Mouse (Mus musculus) kidney, embryonic 15.5 days (tissue): ENCODE measurements around the gene Atf6b. TPM values are rescaled to one million over a fixed set of nuclear protein-coding genes. Genes with fewer than 3 reads are reported as not detected.
A peak's percentile ranks its signal among the peaks of the same experiment; 100 is the strongest.

Experiments used
- ATAC-seq: fragments of 200-750 bp; cut with Nextera tagmentation; replicated peaks from 2 replicates; pipeline ENCODE4 v1.8.0; 2017; ENCODE audit warnings: moderate TSS enrichment; ENCODE audit not compliant: low FRiP score
- H3K27ac ChIP-seq: fragments of 300-500 bp; sonication (generic); 2 replicates; pipeline ENCODE4 v1.5.1; 2015; ENCODE audit warnings: mild to moderate bottlenecking, inconsistent platforms
- H3K27me3 ChIP-seq: fragments of 300-500 bp; sonication (generic); 2 replicates; pipeline ENCODE4 v1.6.1; 2015; ENCODE audit warnings: inconsistent platforms
- H3K36me3 ChIP-seq: fragments of 300-500 bp; sonication (generic); 2 replicates; pipeline ENCODE4 v1.6.1; 2015; ENCODE audit warnings: inconsistent platforms
- H3K4me1 ChIP-seq: fragments of 300-500 bp; sonication (generic); 2 replicates; pipeline ENCODE4 v1.6.1; 2015; ENCODE audit warnings: inconsistent platforms
- H3K4me2 ChIP-seq: fragments of 300-500 bp; sonication (generic); 2 replicates; pipeline ENCODE4 v1.6.1; 2015; ENCODE audit warnings: moderate library complexity, mild to moderate bottlenecking, inconsistent platforms
- H3K4me3 ChIP-seq: fragments of 300-500 bp; sonication (generic); replicated peaks from 2 replicates; pipeline ENCODE4 v1.5.1; 2015; ENCODE audit warnings: mild to moderate bottlenecking, inconsistent platforms
- H3K9ac ChIP-seq: fragments of 300-500 bp; sonication (generic); 2 replicates; pipeline ENCODE4 v1.6.1; 2015; ENCODE audit warnings: mild to moderate bottlenecking, inconsistent platforms
- H3K9me3 ChIP-seq: fragments of 300-500 bp; sonication (generic); replicated peaks from 2 replicates; pipeline ENCODE4 v1.6.1; 2016; ENCODE audit warnings: inconsistent platforms
- WGBS: fragments of 180-500 bp; shearing (Covaris S2); methylation state at CpG from one replicate; pipeline ENCODE4 v1.1.7; 2015; ENCODE audit warnings: mixed read lengths; 5-methylcytosine and 5-hydroxymethylcytosine counted together
- polyA plus RNA-seq: library from polyadenylated mRNA; unstranded; fragments of >200 nt; fragmentation: Nextera tagmentation; extraction: Ambion mirVana; gene quantifications from 2 replicates; pipeline ENCODE4 v1.2.1, GENCODE M21; 2015

The Atf6b gene
- polyA plus RNA-seq, 1 experiment from 2014 or later = 98.2 TPM

GRCm38 (mm10) chr17:34640778-34641601, 6.0 kb upstream of the Atf6b start:
- Histone ChIP-seq H3K4me2 (0 out of 2 replicates have a peak overlapping the region, but pooled peaks have one; percentile 26), H3K27ac (peak overlapping the region; percentile 82), H3K36me3 (no peaks in the 10 kb centered on the region; the same call in 1 of the 2 replicates), H3K4me3 (no peak overlapping the region), H3K27me3 (no peaks in the 10 kb centered on the region), H3K4me1 (peaks cover 27% of the 10 kb centered on the region), H3K9ac (0 out of 2 replicates have a peak overlapping the region, but pooled peaks have one; percentile 12), H3K9me3 (no peaks in the 10 kb centered on the region)
- ATAC-seq = peak; percentile 62; the same call in 1 of the 2 replicates
- WGBS = 13% methylated on average over 11 of the region's 11 CpGs

GRCm38 (mm10) chr17:34641945-34642344, 5.0 kb upstream of the Atf6b start:
- Histone ChIP-seq H3K27me3 (no peaks in the 10 kb centered on the region), H3K4me2 (no peak overlapping the region), H3K4me1 (peaks cover 34% of the 10 kb centered on the region), H3K4me3 (no peak overlapping the region), H3K9ac (no peak overlapping the region), H3K27ac (no peak overlapping the region), H3K9me3 (no peaks in the 10 kb centered on the region), H3K36me3 (no peaks in the 10 kb centered on the region; the same call in 1 of the 2 replicates)
- WGBS = 84% methylated on average over 3 of the region's 3 CpGs
- no peak for ATAC-seq

DNA sequence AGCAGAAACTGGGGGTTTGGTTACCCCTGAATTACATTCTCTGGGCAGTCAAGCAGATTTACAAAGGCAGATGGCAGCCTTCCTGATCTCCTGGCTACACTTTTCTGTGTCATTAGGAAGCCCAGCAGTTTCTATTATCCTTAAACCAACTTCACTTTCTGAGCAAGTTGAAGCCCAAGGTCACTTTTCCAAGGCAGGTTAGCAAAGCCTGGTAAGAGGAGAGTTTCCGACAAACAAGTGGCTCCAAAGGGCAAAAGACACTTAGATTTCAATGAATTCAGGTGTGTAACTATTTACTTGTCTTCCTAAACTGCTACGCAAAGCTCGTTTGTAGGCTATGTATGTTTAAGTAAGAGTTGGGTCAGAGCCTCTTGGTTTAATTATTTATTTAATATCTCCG, 3.6 kb upstream of the Atf6b start:
- no peak overlapping the region for H3K4me2 ChIP-seq
- WGBS = 91% methylated on average over 4 of the region's 4 CpGs
- H3K4me3 ChIP-seq = no peak overlapping the region
- no peaks in the 10 kb centered on the region for H3K9me3 ChIP-seq
- ATAC-seq = no peak
- H3K27ac ChIP-seq = no peak overlapping the region
- H3K4me1 ChIP-seq = peaks cover 44% of the 10 kb centered on the region
- H3K36me3 ChIP-seq = no peaks in the 10 kb centered on the region; the same call in 1 of the 2 replicates
- no peaks in the 10 kb centered on the region for H3K27me3 ChIP-seq
- no peak overlapping the region for H3K9ac ChIP-seq

- no peak overlapping the region for H3K4me2 ChIP-seq
- WGBS = 81% methylated on average over 10 of the region's 10 CpGs
- peaks cover 2% of the 10 kb centered on the region for H3K36me3 ChIP-seq
- no peak overlapping the region for H3K9ac ChIP-seq
- H3K9me3 ChIP-seq = no peaks in the 10 kb centered on the region
- H3K27me3 ChIP-seq = no peaks in the 10 kb centered on the region
- H3K4me1 ChIP-seq = peaks cover 49% of the 10 kb centered on the region
- no peak overlapping the region for H3K27ac ChIP-seq
- ATAC-seq = no peak
- H3K4me3 ChIP-seq = no peak overlapping the region
Observed at GRCm38 (mm10) chr17:34643944-34644343, 3.0 kb upstream of the Atf6b start.

DNA sequence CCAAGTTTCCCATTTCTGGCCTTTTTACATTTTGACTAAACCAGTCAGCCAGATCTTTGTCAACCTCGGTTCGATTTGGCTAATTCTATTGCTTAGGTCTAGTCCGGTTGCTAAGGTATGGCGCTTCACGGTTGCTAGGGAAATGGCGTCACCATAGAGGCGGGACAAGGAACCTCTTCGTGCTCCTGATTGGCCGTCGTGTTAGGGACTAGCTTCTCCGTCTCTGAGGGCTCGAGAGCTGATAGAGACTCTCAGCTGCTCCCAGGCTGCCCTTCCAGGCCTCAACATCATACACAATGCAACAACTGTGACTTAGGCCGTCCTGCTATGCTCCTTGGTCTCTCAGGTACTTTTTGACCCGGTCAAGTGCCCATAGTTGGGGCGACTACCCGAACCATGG, 2.3 kb upstream of the Atf6b start, which contains the start of gene Fkbpl:
TSS of gene Fkbpl (plus strand) at position 157 of the 400 bp plus-strand sequence.
- ATAC-seq = peak; percentile 74
- H3K4me3 ChIP-seq = peak within 1 kb of the TSS; percentile 59
- H3K4me1 ChIP-seq = peaks cover 51% of the 10 kb centered on the region
- H3K9ac ChIP-seq = peak within 1 kb of the TSS; percentile 63
- peak within 1 kb of the TSS; percentile 73 for H3K4me2 ChIP-seq
- H3K27ac ChIP-seq = peak within 1 kb of the TSS; percentile 75
- H3K27me3 ChIP-seq = no peaks in the 10 kb centered on the region
- H3K9me3 ChIP-seq = no peaks in the 10 kb centered on the region
- peaks cover 8% of the 10 kb centered on the region for H3K36me3 ChIP-seq
- under 1% methylated on average over 16 of the region's 16 CpGs for WGBS

DNA sequence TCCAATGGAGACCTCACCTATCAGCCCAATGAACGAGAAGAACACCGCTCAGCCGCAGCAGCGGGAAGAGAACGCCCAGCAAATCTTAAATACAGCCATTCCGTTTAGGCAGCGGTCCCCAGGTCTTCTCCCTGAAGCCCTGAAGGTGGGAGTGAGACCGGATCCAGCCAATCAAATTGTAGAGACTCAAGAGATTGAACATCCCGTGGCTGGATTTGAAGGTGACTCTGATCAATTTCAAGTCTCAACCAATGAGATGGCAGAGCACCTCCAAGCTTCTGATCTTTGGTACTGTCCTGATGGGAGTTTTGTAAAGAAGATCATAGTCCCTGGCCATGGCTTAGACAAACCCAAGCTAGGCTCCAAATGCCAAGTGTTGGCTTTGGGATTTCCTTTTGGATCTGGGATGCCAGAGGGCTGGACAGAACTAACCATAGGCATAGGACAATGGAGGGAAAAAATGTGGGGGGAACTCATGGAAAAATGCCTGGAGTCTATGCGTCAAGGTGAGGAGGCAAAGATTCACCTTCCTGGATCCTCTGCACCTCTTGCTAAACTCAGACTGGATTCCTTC, 1.6 kb upstream of the Atf6b start:
- Histone ChIP-seq H3K4me3 (peak overlapping the region; percentile 59), H3K9me3 (no peaks in the 10 kb centered on the region), H3K4me2 (peak overlapping the region; percentile 73), H3K4me1 (peaks cover 51% of the 10 kb centered on the region), H3K36me3 (peaks cover 16% of the 10 kb centered on the region), H3K9ac (peak overlapping the region; percentile 63), H3K27ac (peak overlapping the region; percentile 75; the same call in 1 of the 2 replicates), H3K27me3 (no peaks in the 10 kb centered on the region)
- WGBS = 42% methylated on average over 10 of the region's 10 CpGs
- ATAC-seq = no peak

DNA sequence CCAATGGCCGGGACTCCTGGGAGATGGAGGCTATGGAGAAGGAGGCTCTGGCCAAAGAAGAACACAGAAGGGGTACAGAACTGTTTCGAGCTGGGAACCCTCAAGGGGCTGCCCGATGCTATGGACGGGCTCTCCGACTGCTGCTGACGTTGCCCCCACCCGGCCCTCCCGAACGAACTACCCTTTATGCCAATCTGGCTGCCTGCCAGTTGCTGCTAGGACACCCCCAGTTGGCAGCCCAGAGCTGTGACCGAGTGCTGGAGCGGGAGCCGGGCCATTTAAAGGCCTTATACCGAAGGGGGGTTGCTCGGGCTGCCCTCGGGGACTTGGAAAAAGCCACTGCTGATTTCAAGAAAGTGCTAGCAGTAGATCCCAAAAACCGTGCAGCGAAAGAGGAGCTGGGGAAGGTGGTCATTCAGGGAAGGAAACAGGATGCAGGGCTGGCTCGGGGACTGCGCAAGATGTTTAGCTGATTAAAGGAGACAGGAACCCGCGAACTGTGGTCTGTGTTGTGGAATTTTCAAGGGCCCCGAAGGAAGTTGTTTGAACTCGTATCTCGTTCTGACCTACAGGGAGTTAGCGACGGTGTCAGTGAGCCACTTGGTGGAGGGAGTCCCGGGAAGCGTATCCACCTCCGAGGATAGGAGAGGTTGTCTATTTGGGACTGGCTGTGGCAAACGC, 975 bp upstream of the Atf6b start:
- Histone ChIP-seq H3K27ac (peak overlapping the region; percentile 0; the same call in 1 of the 2 replicates), H3K4me3 (peak overlapping the region; percentile 85; the same call in 1 of the 2 replicates), H3K36me3 (peaks cover 22% of the 10 kb centered on the region), H3K9me3 (no peaks in the 10 kb centered on the region), H3K4me1 (peaks cover 47% of the 10 kb centered on the region), H3K27me3 (no peaks in the 10 kb centered on the region), H3K9ac (no peak overlapping the region), H3K4me2 (peak overlapping the region; percentile 73)
- no peak for ATAC-seq
- WGBS = 90% methylated on average over 30 of the region's 30 CpGs

DNA sequence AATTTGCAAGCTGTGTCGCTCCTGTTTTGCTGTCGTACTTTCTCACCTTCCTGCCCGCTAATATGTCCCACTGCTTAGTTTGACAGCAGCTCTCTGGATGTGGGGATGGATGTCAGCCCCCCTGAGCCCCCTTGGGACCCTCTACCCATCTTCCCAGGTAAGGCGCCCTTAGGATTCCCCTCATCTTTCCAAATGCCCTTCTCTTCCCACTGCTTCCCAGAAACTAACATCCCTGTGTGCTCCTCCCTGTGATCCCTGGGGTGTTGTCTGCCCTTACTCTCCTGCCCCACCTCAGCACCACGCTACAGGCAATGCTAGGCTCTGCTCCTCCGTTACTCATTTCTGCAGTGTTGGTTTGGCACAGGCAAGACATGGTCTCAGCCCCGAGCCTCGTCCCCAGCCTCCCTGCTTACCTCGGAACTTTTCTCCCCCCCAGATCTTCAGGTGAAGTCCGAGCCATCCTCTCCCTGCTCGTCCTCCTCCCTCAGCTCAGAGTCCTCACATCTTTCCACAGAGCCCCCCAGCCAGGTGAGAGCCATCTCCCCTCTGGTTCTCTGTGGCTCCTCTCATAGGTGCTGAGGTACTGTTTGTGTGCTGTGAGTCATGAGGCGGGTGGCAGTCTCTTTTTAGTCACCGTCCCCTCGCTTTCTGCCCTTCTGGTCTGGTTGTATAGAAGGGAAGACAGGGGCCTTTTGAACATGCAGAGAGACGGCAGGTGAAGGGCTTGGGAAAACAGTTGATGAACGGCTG, 1.4 kb downstream of the Atf6b start:
- no peak overlapping the region for H3K27ac ChIP-seq
- WGBS = 76% methylated on average over 16 of the region's 16 CpGs
- peak overlapping the region; percentile 84; the same call in 1 of the 2 replicates for H3K9ac ChIP-seq
- peak overlapping the region; percentile 84 for H3K4me2 ChIP-seq
- peaks cover 44% of the 10 kb centered on the region for H3K36me3 ChIP-seq
- H3K4me3 ChIP-seq = peak overlapping the region; percentile 85
- no peak for ATAC-seq
- H3K4me1 ChIP-seq = peaks cover 41% of the 10 kb centered on the region
- no peaks in the 10 kb centered on the region for H3K27me3 ChIP-seq
- H3K9me3 ChIP-seq = no peaks in the 10 kb centered on the region

- Histone ChIP-seq H3K4me1 (peaks cover 40% of the 10 kb centered on the region), H3K4me3 (no peak overlapping the region), H3K36me3 (peaks cover 54% of the 10 kb centered on the region), H3K4me2 (no peak overlapping the region), H3K27ac (no peak overlapping the region), H3K9me3 (no peaks in the 10 kb centered on the region), H3K27me3 (no peaks in the 10 kb centered on the region), H3K9ac (no peak overlapping the region)
- WGBS = 91% methylated on average over 18 of the region's 18 CpGs
- ATAC-seq = no peak
Observed at GRCm38 (mm10) chr17:34649106-34649864, 2.3 kb downstream of the Atf6b start.

DNA sequence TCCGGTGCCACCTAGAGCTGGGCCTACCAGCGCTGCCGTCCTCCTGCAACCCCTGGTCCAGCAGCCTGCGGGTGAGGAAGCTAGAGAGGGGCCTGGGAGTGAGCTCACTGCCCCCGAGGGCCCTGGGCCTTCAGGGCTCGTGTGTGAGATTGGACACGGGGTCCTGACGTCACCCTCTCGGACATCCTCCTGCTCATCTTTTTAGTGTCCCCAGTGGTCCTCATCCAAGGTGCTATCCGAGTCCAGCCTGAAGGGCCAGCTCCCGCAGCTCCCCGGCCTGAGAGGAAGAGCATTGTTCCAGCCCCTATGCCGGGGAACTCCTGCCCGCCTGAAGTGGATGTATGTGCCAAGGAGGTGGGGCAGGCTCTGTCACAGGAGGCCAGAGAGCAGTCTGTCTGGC, 3.8 kb downstream of the Atf6b start:
- WGBS = 90% methylated on average over 14 of the region's 14 CpGs
- Histone ChIP-seq H3K9me3 (no peaks in the 10 kb centered on the region), H3K4me2 (no peak overlapping the region), H3K4me3 (no peak overlapping the region), H3K36me3 (peaks cover 59% of the 10 kb centered on the region), H3K9ac (no peak overlapping the region), H3K4me1 (peaks cover 44% of the 10 kb centered on the region), H3K27ac (no peak overlapping the region), H3K27me3 (no peaks in the 10 kb centered on the region)
- ATAC-seq = no peak
